Mouse (Mus musculus) liver, embryonic 13.5 days (tissue): ENCODE measurements around the gene Palld. TPM values are rescaled to one million over a fixed set of nuclear protein-coding genes. Genes with fewer than 3 reads are reported as not detected.

Experiments
- polyA plus RNA-seq: library from polyadenylated mRNA; unstranded; fragments of >200 nt; fragmentation: Nextera tagmentation; extraction: Ambion mirVana; gene quantifications from 2 replicates; pipeline ENCODE4 v1.2.1, GENCODE M21; 2015

Palld gene
- polyA plus RNA-seq, 1 experiment from 2014 or later = 5.6 TPM

Other genes with a start within 250 kb of the Palld start
- 0.48 and 0.94 TPM in 2 replicates for gene Ddx60, start 25.4 kb upstream of the Palld start, polyA plus RNA-seq
- not detected in 2 replicates for gene Anxa10, start 220.5 kb upstream of the Palld start, polyA plus RNA-seq